Mouse (Mus musculus) CH12.LX (cell line): Measurements from ENCODE around the gene Vps53. TPM values are rescaled to one million over a fixed set of nuclear protein-coding genes. Genes with fewer than 3 reads are reported as not detected.

ENCODE experiments used
- DNase-seq: peaks from one replicate; pipeline ENCODE4 v3.0.0-alpha.2; 2013; ENCODE audit errors: extremely low read depth
- H3K27ac ChIP-seq: 2 replicates; pipeline ENCODE4 v1.5.1; 2012; ENCODE audit warnings: low read depth, mild to moderate bottlenecking, control low read depth, moderate library complexity; ENCODE audit not compliant: insufficient read depth
- H3K27me3 ChIP-seq: replicated peaks from 2 replicates; pipeline ENCODE3; 2012; ENCODE audit warnings: inconsistent platforms
- H3K36me3 ChIP-seq, 2 experiments: replicated peaks in 1 of 2; 2 replicates each; pipeline versions ENCODE3 to v1.6.1; 2012; ENCODE audit warnings: inconsistent platforms in 1 of 2, low read length in 1 of 2, mild to moderate bottlenecking in 1 of 2, mixed read lengths in 1 of 2, moderate library complexity in 1 of 2; ENCODE audit not compliant: control insufficient read depth in 1 of 2, insufficient read depth in 1 of 2
- H3K4me1 ChIP-seq, 2 experiments: 2 replicates each; pipeline ENCODE4 v1.6.1; 2012; ENCODE audit warnings: inconsistent platforms in 1 of 2, moderate library complexity in 1 of 2; ENCODE audit not compliant: insufficient read depth in 2 of 2, control insufficient read depth in 1 of 2
- H3K4me2 ChIP-seq: 2 replicates; pipeline ENCODE4 v1.6.1; 2012; ENCODE audit warnings: low read depth, mild to moderate bottlenecking, control low read depth; ENCODE audit not compliant: poor library complexity, insufficient read depth, severe bottlenecking
- H3K4me3 ChIP-seq, 3 experiments: fragments of 150-350 bp in 1 of 3; sonication (generic) in 1 of 3; replicated peaks in 1 of 3; 2 replicates each; pipeline versions ENCODE3 to v1.5.1; 2011 to 2012; ENCODE audit warnings: low read depth in 2 of 3, low read length in 2 of 3, mild to moderate bottlenecking in 2 of 3, moderate library complexity in 2 of 3, control low read depth in 1 of 3, improper control_type of control experiment in 1 of 3, inconsistent platforms in 1 of 3, mixed read lengths in 1 of 3; ENCODE audit not compliant: poor library complexity in 1 of 3
- H3K79me2 ChIP-seq: replicated peaks from 2 replicates; pipeline ENCODE4 v1.6.1; 2012; ENCODE audit warnings: mild to moderate bottlenecking, moderate library complexity; ENCODE audit not compliant: control insufficient read depth, poor library complexity, insufficient read depth, severe bottlenecking; ENCODE audit errors: extremely low read depth
- H3K9ac ChIP-seq: 2 replicates; pipeline ENCODE4 v1.6.1; 2012; ENCODE audit warnings: low read depth, mild to moderate bottlenecking, control low read depth, moderate library complexity; ENCODE audit not compliant: insufficient read depth
- H3K9me3 ChIP-seq: replicated peaks from 2 replicates; pipeline ENCODE3; 2012; ENCODE audit warnings: low read length, inconsistent platforms, mixed read lengths
- BHLHE40 ChIP-seq: IDR thresholded peaks from 2 replicates; pipeline ENCODE4 v1.6.1; 2011; ENCODE audit warnings: mild to moderate bottlenecking, low read depth, low read length, improper control_type of control experiment
- CHD1 ChIP-seq: IDR thresholded peaks from 2 replicates; pipeline ENCODE4 v1.6.1; 2012; ENCODE audit warnings: low read depth, low read length, improper control_type of control experiment, inconsistent platforms
- CHD2 ChIP-seq: IDR thresholded peaks from 2 replicates; pipeline ENCODE4 v1.6.1; 2011; ENCODE audit warnings: low read length, improper control_type of control experiment
- CTCF ChIP-seq, 2 experiments: IDR thresholded peaks in 1 of 2; conservative IDR thresholded peaks in 1 of 2; 2 replicates each; pipeline ENCODE4 v1.5.1; 2011 to 2012; ENCODE audit warnings: low read depth in 2 of 2, low read length in 2 of 2, improper control_type of control experiment in 1 of 2, inconsistent platforms in 1 of 2, mild to moderate bottlenecking in 1 of 2, moderate library complexity in 1 of 2
- ELF1 ChIP-seq: IDR thresholded peaks from 2 replicates; pipeline ENCODE4 v1.6.1; 2014; ENCODE audit warnings: low read depth, mild to moderate bottlenecking, inconsistent platforms, low read length, improper control_type of control experiment
- ETS1 ChIP-seq: conservative IDR thresholded peaks from 2 replicates; pipeline ENCODE4 v1.6.1; 2012; ENCODE audit warnings: low read depth, mild to moderate bottlenecking, inconsistent platforms, low read length, improper control_type of control experiment, moderate library complexity
- JUND ChIP-seq: conservative IDR thresholded peaks from 2 replicates; pipeline ENCODE4 v1.6.1; 2011; ENCODE audit warnings: low read depth, low read length, improper control_type of control experiment
- MAFK ChIP-seq: IDR thresholded peaks from 2 replicates; pipeline ENCODE4 v1.6.1; 2011; ENCODE audit warnings: low read length, improper control_type of control experiment; ENCODE audit not compliant: insufficient replicate concordance
- MAX ChIP-seq: IDR thresholded peaks from 2 replicates; pipeline ENCODE4 v1.6.1; 2011; ENCODE audit warnings: low read length, improper control_type of control experiment
- MAZ ChIP-seq: IDR thresholded peaks from 2 replicates; pipeline ENCODE4 v1.6.1; 2012; ENCODE audit warnings: low read depth, mild to moderate bottlenecking, inconsistent platforms, low read length, improper control_type of control experiment, moderate library complexity
- MEF2A ChIP-seq: IDR thresholded peaks from 2 replicates; pipeline ENCODE4 v1.6.1; 2014; ENCODE audit warnings: low read depth, mild to moderate bottlenecking, inconsistent platforms, low read length, improper control_type of control experiment, borderline replicate concordance
- MXI1 ChIP-seq: IDR thresholded peaks from 2 replicates; pipeline ENCODE4 v1.6.1; 2011; ENCODE audit warnings: mild to moderate bottlenecking, low read depth, low read length, improper control_type of control experiment
- NELFE ChIP-seq: IDR thresholded peaks from 2 replicates; pipeline ENCODE4 v1.6.1; 2011; ENCODE audit warnings: low read depth, low read length, improper control_type of control experiment
- NRF1 ChIP-seq: IDR thresholded peaks from 2 replicates; pipeline ENCODE4 v1.6.1; 2014; ENCODE audit warnings: low read depth, mild to moderate bottlenecking, inconsistent platforms, low read length, improper control_type of control experiment, moderate library complexity
- POLR2AphosphoS2 ChIP-seq: IDR thresholded peaks from 2 replicates; pipeline ENCODE4 v1.6.1; 2011; ENCODE audit warnings: low read depth, low read length, improper control_type of control experiment
- RCOR1 ChIP-seq: conservative IDR thresholded peaks from 2 replicates; pipeline ENCODE4 v1.6.1; 2012; ENCODE audit warnings: low read depth, mild to moderate bottlenecking, inconsistent platforms, low read length, improper control_type of control experiment
- SMC3 ChIP-seq: IDR thresholded peaks from 2 replicates; pipeline ENCODE4 v1.6.1; 2011; ENCODE audit warnings: low read depth, low read length, improper control_type of control experiment
- ZKSCAN1 ChIP-seq: IDR thresholded peaks from 2 replicates; pipeline ENCODE4 v1.6.1; 2012; ENCODE audit warnings: low read depth, inconsistent platforms, low read length, improper control_type of control experiment, borderline replicate concordance
- ZMIZ1 ChIP-seq: IDR thresholded peaks from 2 replicates; pipeline ENCODE4 v1.6.1; 2012; ENCODE audit warnings: low read depth, mild to moderate bottlenecking, inconsistent platforms, low read length, improper control_type of control experiment
- ZNF384 ChIP-seq: IDR thresholded peaks from 2 replicates; pipeline ENCODE4 v1.6.1; 2012; ENCODE audit warnings: low read depth, low read length, improper control_type of control experiment, inconsistent platforms
- dilution Hi-C: fragments of 300-500 bp; cut with MboI; formaldehyde crosslinking; loops from 2 replicates; pipeline ENCODE4 v1.14.3; 2020; ENCODE audit warnings: low sequenced_read_pairs; ENCODE audit not compliant: extremely low pct_unique_long_range_greater_than_20kb, extremely low pct_ligation_motif_present
- in situ Hi-C: fragments of 300-500 bp; cut with MboI; formaldehyde crosslinking; loops from 3 replicates; pipeline ENCODE4 v1.14.3; 2019; ENCODE audit warnings: low sequenced_read_pairs, low pct_ligation_motif_present, low pct_unique_long_range_greater_than_20kb, mixed read lengths
- polyA plus RNA-seq: library from polyadenylated mRNA; unstranded; fragments of >175 nt; gene quantifications from 2 replicates; pipeline ENCODE4 v1.2.1, GENCODE M21; 2012; ENCODE audit warnings: low read depth; ENCODE audit not compliant: insufficient read length
- total RNA-seq, 2 experiments: library from RNA; depleted of rRNA; stranded (reverse); fragments of 300-350 nt in 1 of 2; fragments of >200 nt in 1 of 2; gene quantifications; 2 replicates each; pipeline ENCODE4 v1.2.3; 2012 to 2014

Gene Vps53
- total and polyA plus RNA-seq, 3 experiments, result 56.1 to 70.7 (median 62.2) TPM

- no peaks in the 10 kb centered on the region for H3K4me1 ChIP-seq
- no peaks in the 10 kb centered on the region for H3K27me3 ChIP-seq
- TF ChIP-seq ELF1 (no peak), JUND (no peak), CHD2 (no peak), ZMIZ1 (no peak), NELFE (no peak), CTCF (conservative IDR thresholded peaks at IDR 0.05 in 1 of 2, IDR thresholded peaks at IDR 0.05 in 1 of 2; ENCODE audit: low read depth in 2 of 2, low read length in 2 of 2) (no peak), MXI1 (no peak), MAX (no peak), MEF2A (no peak), POLR2AphosphoS2 (no peak), CHD1 (no peak)
- no peaks in the 10 kb centered on the region for H3K79me2 ChIP-seq
- H3K27ac ChIP-seq, result no peak overlapping the region
- no peak overlapping the region for H3K4me3 ChIP-seq
- H3K36me3 ChIP-seq, result peaks cover 56 to 89% of the 10 kb centered on the region in 2 experiments
- H3K9ac ChIP-seq, result no peak overlapping the region
- H3K4me2 ChIP-seq, result no peak overlapping the region
- no peak for DNase-seq
- in situ Hi-C loops, result no loop called here
- dilution Hi-C loops, result no loop called here
- H3K9me3 ChIP-seq, result no peaks in the 10 kb centered on the region
Measured at GRCm38 (mm10) chr11:76120407-76120901, 59.0 kb downstream of the Vps53 start.

- in situ Hi-C loops, result no loop called here
- TF ChIP-seq MAFK (no peak), SMC3 (no peak), ZKSCAN1 (no peak), MAZ (no peak), CTCF (conservative IDR thresholded peaks at IDR 0.05 in 1 of 2, IDR thresholded peaks at IDR 0.05 in 1 of 2; ENCODE audit: low read depth in 2 of 2, low read length in 2 of 2) (no peak), MAX (no peak), ZNF384 (no peak), POLR2AphosphoS2 (no peak), RCOR1 (no peak), MEF2A (no peak), ETS1 (no peak), NELFE (no peak), BHLHE40 (no peak), NRF1 (no peak)
- Histone ChIP-seq H3K79me2 (no peaks in the 10 kb centered on the region), H3K9me3 (no peaks in the 10 kb centered on the region), H3K4me1 (peaks cover 0 to 7% of the 10 kb centered on the region in 2 experiments; a peak in 1 of 4 replicates), H3K27me3 (no peaks in the 10 kb centered on the region), H3K9ac (no peak overlapping the region), H3K4me2 (no peak overlapping the region), H3K4me3 (no peak overlapping the region), H3K36me3 (peaks cover 35 to 81% of the 10 kb centered on the region in 2 experiments), H3K27ac (no peak overlapping the region)
- DNase-seq, result no peak
- dilution Hi-C loops, result no loop called here
Measured at GRCm38 (mm10) chr11:76110416-76110815, 69.0 kb downstream of the Vps53 start.
